Mouse (Mus musculus): ENCODE results near the gene Rnf207. TPM values are rescaled to one million over a fixed set of nuclear protein-coding genes. Genes with fewer than 3 reads are reported as not detected.
A peak's percentile ranks its signal among the peaks of the same experiment; 100 is the strongest.

Rnf207 gene
- total RNA-seq (2021), result under 1 TPM; 0.46 to 0.96 TPM
- long read RNA-seq, experiment 1, partial matches to known transcripts, result 0 of 1 reads
- long read RNA-seq, experiment 1, other reads (novel, unspliced or antisense), result 1 of 1 reads
- long read RNA-seq, experiment 2, result 0 reads

DNA sequence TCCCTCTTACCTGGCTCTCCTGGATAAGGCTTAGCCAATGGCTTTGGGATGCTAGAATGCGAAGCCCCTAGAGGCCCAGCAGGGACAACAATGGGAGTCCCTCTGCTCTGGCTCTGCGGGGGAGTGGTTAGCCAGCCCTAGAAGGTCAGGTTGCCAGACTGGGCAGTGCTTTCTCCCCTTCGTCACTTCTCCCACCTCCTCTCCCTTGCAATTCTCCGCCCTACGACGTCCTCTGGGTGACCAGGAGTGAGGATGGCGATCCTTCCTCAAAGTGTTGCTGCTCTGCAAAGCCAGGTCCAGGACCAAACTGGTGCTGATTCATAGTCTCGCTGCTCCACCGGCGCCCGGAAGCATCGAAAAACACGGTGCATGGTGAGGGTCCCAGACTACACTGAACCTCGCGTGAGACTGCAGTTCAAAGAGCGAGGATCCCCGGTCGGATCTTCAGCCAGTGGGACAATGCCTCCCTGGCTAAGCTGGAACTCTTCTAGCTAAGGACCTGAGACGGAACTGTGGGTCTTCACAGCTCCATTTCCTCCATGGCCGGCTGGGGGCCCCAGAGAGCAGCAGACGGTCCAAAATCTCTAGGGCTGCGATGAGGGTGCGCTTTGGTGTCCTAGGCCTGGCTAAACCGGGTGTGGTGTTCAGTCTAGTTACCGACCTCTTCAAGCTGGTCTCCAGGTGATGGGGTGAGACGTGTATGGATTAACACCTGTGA lies at the start of gene Rnf207:
Gene Rnf207 (minus strand): TSS at position 477 of the 718 bp plus-strand sequence.
- DNase-seq, result peak; percentile 75 to 82

DNA sequence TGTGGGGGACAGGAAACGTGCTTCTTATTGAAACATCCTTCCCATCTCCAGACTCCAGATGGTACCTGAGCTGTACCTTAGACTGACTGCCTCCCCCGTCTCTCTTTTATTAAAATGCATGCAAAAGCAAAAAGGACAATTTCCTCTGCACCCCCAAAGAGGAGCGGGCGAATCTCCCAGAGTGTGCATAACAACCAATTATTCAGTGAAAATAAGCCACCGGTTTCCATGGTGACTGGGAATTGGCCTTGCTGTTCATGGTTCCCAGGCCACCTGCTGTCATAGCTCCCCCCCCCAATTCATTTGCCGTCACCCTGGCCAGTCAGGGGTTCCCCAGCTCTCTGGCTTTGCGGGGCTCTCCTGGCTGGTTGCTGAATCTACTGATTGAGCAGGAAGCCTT lies 46.4 kb upstream of the Rnf207 start:
- DNase-seq, result no peak

DNA sequence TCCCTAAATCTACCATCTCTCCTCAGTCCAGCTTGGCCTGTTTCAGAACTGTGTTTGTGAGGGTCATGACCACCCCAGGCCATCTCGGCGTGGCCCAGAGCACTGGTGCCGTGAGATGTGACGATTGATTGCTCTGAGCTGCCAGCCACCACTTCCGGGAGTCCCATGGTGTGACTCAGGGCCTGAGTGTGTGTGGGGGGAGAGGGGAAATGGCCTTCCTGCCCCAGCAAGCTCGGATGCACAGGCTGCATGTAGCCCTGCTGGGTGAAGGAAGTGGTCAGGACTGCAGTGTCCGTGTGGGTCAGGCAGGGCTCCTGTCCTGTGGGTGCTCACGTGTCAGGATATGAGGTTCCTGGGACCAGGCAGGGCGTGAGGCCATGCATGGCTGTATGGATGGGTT lies 43.4 kb upstream of the Rnf207 start:
- peak in 1 of 2 experiments; percentile 10 for DNase-seq

DNA sequence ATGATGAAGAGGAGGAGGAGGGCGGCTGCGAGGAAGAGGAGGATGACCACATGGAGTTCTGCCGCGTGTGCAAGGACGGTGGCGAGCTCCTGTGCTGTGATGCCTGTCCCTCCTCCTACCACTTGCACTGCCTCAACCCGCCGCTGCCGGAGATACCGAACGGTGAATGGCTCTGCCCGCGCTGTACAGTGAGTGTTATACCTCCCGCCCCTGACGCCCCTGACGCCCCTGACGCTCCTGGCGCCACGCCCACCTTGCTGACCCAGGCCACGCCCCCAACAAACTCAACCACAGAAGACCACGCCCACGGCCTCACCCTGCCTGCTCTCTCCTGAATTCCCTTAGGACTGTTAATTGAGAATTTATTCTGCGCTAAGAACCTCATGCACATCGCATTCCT lies 42.1 kb upstream of the Rnf207 start:
- peak; percentile 14 to 31 for DNase-seq

DNA sequence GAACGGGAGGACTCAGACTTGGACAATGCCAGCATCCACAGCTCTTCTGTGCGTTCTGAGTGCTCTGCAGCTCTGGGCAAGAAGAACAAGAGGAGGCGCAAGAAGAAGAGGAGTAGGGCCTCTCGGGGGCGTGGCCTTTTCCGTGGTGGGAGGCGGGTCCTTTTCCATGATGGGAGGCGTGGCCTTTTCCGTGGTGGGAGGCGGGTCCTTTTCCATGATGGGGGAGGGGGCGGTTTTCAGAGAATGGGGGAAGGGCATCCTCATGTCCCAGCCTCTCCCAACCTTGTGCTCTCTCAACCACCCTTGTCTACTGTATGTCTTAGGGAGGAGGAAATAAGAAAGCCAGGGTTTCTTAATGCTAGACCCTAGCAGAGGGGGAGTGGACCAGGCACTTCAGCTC lies 40.9 kb upstream of the Rnf207 start:
- DNase-seq, result no peak

DNA sequence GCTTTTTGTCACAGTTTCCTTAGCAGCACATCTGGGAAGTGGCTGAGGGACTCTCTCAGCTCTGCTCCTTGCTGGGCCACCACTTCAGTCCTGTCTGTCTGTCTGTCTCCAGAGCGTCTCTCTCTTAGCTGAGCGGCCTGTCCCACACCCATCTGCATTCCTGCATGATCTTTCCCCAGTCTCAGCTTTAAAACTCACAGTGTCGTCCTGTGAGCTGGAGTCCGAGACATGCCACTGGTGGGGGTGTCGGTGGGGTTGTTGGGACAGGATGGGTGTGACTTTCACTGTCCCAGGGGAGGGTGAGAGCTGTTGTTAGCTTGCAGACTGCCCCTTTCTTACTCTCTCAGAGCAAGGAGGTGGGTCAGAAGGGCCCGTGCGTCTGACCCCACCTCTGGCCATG lies 36.9 kb upstream of the Rnf207 start:
- no peak for DNase-seq

DNA sequence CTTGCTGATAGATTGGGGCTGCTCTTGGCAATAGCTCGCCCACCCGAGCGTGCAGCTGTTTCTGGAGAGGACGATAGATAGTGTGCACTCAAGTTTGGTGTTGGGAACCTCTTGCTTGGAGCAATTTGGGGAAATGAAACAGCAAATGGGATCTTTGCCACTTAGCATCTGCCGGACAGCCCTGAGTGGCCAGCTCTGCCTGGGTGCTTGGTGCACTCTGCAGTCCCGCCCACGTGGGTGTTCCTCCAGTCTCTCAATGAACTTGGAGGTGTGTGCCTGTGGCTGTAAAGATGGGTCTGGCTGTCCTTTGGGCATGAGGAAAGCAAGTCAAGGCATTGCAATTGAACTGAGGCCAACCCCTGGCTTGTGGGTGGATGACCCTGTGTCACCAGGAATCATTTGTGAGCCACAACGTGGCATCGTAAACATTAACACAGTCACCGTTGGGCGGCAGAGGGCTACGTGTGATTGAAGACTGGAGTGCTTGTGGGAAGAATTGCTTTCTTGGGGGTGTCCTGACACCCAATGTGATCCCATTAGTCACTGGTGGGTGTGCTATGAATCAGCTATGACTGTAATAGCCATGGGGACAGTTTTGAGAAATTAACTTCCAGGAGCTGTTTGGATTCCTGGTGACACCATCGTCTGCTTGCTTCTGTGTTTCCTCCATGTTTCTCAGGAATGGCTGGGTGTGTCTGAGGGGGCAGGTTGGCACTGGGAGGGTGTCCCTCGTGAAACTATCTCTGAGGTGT lies 35.3 kb upstream of the Rnf207 start:
- DNase-seq, result no peak

DNA sequence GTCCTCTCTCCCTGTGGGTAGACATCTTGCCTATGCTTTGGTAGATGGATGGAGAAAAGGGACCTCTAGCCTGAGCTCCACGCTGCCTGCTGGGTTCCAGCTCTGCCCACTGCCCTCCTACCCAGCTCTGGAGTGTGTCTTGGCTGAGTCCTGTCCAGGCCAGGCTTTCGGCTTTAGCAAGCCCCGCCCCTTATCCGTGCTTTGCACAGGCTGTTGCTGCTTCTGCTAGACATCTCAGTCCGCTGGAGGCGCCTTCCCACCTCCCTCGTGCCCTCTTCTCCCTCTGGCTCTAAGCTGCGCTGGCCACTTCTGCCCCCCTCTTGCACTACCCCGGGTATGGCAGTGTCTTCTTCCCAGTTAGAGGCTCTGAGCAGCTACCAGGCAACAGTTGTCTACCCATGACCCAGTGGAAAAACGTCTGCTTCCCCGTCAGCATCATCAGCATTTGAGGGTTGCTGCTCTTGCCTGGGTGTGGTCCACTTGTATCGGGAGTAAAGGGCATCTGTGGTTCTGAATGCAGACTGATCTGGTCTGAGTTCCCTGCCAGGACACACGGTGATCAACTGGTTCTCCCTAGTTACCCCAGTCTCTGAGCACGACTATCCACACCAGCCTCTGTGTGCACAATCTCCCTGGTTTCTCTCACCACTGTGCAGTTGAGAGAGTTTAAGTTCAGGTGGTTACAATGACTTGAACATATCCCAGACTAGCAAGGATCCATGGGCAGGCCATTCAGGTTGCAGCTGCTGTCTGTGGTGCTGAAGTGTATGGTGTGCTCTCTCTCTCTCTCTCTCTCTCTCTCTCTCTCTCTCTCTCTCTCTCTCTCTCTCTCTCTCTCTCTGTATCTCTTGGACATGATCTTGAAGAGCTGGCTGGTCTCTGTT lies 32.9 kb upstream of the Rnf207 start:
- DNase-seq, result peak in 1 of 2 experiments; percentile 18

DNA sequence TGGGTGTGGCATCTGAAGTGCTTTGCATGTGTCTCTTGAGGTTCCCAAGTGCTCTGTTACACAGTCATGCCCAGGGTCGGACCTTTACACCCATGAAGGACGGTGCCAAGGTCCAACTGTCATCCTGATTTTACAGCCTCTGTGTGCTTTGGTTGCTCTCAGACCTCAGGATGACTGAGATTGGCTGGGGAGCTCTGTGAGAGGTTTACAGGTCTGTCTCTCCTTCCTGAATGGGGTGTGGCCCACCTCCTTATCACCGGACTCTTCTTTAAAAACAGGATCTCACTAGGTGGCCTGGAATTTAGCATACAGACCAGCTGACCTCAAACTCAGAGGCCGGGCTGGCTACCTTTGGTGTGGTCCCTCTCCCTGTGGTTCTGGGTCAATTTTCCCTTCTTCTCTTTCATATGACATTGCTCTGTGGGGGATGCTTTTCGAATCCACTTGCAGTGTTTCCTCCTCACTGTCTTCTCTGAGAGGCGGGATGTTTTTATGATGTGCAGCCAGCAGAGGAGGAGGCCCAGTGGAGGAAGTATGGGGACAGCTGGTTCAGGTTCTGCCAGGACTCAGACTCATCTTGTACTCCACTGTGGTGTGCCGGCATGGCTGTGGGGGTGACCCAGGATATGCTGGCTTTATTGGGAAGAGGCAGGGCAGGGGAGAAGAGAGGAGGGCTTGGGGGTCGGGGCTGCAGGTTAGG lies 32.1 kb upstream of the Rnf207 start:
- no peak for DNase-seq

DNA sequence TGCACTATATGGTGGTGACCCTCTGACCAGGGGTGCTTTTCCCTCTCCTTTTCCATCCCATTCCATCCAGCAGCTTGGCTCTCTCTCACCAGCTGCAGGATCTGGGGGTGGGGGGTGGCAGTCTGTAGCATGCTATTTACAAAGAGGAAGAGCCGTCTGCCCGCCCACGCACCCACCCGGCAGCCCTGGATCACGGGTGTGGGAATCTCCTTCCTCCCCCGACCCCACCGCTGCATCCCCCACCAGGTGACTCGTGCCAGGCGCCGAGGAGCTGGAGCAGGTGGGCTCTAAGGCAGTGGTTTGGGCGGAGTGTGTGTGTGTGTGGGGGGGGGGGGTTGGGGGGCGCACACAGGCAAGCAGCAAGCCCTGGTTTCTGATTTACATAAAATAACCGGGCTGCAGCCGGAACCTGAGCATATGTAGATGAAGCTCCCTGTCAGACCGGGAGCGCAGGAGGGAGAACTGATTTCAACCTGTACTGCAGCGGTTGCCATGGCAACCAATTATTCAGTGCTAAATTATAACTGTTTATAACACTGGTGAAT lies 31.1 kb upstream of the Rnf207 start:
- no peak for DNase-seq

DNA sequence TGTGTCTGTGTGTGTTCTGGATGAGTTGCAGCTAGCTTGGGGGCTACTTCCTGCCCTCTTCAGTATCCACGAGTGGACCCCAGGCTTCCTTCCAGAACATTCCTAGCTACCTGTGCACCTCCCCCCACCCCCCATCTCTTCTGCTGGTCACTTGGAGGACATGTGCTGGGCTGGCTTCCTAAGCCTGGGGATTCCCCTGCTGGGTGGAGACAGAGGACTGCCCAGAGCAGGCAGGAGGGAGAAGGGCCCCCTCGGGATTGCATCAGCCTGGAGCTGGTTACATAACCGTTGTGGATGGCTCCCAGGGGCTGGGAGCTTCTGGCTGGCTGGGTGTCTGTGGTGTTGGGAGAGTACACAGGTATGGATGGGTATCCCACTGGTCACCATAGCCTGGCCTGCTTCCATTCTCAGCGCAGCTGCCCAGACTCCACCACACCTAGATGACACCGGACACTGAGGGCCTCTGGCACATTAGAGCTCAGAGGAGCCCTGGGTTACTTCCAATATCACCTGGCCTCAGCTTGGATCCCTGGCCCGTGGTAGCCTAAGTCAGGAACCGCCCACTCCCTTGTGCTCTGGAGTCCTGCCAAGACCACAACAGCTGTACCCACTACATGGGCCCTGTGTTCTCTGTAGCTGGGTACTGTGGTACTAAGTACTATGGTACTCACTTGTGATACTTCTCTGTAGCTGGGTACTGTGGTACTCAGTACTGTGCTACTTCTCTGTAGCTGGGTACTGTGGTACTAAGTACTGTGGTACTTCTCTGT lies 26.5 kb upstream of the Rnf207 start:
- peak; percentile 72 to 73 for DNase-seq

DNA sequence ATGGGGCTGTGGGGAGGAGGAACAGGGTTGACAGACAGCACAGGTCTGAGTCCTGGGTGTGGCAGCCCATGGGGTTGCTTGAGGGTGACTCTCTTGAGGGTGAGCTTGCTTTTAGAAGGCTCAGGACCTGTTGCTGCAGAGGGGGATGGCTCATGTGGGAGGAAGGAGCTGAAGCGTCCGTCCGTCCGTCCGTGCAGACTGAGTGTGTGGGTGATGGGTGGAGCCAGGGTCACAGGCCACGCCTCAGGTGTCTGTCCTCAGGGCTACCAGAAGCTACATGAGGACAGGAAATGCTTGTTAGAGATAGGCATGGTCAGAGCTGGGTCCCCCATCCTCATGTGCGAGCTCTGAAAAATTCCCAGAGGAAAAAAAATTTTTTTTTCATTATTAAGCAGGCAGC lies 25.9 kb upstream of the Rnf207 start:
- no peak for DNase-seq

DNA sequence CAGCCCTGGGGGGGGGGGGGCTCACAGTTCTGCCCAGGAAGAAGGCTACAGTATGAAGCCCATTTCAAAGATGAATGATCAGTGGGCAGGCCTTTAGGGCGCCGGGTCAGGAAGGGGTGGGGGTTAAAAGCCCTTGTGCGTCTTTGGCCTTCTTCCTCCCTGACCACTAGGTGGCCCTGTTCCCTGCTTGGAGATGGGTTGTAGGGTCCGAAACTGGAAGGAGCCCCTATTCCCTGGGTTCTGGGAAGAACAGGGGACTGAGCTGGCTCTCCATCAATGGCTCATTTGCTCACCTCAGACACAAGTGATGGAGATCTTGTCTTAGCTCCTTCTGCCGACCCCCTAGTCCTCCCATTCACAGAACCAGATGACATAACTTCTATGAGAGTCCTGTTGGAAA lies 24.5 kb upstream of the Rnf207 start:
- DNase-seq, result peak in 1 of 2 experiments; percentile 48

DNA sequence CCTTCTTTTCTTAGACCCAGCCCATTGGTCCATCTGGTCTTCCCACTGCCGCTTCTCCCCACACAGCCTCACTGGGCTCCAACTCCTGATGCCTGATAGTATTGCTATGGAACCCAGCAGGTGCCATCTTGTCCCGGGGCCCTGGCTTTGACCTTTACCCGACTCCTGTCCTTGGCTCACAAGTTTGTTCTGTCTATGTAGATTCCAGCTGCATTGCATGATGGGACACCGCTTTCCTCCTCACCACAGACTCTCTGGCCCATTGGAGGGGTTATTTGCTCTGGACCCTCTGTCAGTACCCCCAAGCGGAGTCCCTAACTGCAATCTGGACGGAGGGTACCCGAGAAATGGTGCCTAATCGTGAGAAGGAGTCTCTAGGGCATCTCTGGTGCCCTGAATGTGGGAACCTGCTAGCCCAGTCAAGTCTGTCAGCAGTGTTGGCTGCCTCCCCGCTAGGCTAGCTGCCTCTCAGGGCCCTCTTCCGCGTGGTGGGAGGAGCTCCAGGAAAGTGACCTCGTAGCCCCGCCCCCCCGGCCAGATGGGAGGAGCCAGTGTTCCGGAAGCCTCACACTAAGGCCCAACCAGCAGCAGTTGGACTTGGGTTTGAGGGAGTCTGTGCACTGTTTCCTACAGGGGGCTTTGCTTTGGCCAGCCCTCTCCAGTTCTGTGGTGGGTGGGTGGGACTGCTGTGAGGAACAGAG lies 21.9 kb upstream of the Rnf207 start:
- DNase-seq, result peak in 1 of 2 experiments; percentile 41

DNA sequence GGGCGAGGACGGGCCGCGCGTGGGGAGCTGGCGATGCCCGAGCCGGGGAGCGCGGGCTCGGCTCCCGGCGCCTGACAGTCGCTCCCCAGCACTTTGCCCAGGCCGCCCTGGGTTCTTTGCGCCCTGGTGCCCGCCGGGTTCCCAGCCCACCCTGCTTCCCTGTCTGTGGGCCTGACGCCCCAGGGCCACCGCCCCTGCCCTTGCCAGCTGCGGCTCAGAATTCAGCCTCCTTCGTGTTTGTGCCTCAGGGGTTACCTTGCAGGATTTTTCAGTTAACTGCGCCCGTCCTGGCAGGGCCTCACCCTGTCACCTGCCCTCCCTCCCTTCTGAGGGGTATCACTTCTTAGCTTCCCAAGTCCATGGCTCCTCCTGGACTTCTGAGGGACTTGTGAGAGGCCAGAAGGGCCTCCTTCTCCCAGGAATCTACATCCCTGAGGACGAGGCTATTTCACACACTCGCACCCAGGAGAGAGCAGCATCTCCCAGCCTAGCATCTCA lies 20.5 kb upstream of the Rnf207 start:
- no peak for DNase-seq

DNA sequence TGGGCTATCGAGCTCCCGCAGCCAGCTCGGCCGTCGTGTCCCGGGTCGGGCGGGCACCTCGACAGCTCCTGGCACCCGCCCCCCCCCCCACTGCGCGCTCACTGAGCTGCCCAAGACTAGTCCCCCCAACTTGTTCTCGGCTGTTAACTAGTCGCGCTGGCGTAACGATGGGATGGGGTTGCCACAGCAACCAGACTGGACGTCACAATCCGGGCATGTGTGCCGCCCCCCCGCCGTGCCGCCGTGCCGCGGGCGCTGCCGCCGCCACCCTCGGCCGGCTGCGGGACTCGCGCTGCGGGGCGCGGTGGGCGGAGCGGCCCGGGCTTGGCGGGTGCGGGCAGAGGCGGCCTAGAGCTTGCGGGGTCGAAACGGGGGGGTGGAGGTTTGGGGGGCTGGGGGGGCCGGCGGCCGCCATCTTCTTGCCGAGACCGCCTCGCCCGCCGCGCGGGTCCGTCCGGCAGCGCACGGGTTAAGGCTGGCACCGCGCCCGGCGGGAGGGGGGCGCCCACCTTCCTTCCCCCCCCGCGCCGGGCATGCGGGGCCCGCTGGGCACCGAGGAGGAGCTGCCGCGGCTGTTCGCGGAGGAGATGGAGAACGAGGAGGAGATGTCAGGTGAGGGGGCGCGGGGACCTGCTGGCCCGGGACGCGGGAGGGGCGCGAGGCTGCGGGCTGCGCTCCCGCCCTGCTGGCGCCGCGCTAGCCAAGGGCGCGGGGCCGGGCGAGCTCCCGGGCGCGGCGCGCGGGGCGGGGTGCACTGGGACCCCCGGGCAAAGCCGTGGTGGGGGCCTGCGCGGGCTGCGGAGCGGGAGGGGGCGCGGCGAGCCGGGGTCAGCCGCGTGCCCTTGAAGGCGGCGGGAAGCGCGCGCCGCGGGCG lies 19.9 kb upstream of the Rnf207 start, which contains the start of gene Chd5:
Gene Chd5 (plus strand): TSS at position 233 of the 874 bp plus-strand sequence.
- DNase-seq, result peak in 1 of 2 experiments; percentile 27

DNA sequence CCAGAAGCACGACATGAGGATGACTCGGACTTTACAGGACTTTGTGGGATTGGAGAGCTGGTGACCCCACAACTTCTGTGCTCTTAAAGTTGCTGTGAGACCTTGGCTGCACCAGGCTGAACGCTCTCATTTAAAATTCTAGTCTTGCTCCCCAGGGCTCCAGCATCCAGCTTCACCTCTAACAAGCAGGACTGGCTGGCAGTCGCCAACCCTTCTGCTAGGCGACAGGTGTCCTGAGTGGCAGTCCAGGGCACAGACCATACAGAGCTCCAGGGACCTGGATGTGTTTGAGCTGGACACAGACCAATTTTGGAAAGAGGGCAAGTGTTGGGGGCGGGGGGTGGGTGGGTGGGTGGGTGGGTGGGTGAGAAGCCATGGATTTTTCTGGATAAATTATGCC lies 19.0 kb upstream of the Rnf207 start:
- no peak for DNase-seq

DNA sequence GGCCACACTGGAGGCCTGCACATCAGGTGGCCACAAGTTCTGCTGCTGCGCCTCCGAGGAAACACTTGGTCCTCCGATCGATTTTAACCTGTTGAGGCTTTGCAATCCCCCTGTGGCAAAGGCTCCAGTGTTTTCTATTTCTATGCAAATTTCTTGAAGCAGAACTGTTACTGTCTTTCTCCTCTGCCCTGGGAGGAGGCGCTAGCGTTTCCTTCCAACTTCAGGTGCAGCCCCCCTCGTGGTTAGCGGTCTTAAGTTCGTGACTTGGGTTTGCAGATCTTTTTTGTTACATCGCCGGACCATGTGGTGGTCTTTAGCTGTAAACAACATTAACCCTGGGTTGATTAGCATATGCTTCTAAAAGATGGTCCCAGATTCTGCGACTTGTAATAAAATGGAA lies 14.8 kb upstream of the Rnf207 start:
- DNase-seq, result no peak

DNA sequence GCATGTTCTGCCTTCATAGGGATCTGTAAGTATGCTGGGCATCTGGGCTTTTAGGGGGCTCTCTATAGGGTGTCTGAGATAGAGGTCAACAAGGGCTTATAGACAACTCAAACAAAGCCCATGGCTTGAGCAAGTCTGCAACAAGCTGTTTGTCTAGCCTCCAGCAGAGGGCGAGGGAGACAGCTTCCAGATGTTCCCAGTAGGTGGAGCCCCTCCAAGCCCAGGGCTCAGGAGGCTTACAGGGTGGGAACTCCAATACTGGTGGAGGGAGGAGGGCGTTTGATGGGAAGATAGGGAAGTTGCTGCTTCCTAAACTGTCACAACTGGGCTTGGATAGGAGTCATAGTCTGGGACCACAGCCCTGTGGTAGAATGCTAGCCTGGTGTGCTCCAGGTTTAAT lies 14.2 kb upstream of the Rnf207 start:
- DNase-seq, result peak; percentile 71 to 76

Measured in adrenal gland, postnatal 36 days (tissue).